Mouse (Mus musculus) cerebral cortex, adult 2 months (tissue): Measurements from ENCODE around the gene 2610002M06Rik.

Source experiments
- WGBS: fragments of 180-500 bp; shearing (Covaris S2); methylation state at CpG from one replicate; pipeline ENCODE4 v1.1.7; 2018; 5-methylcytosine and 5-hydroxymethylcytosine counted together

Gene 2610002M06Rik

DNA sequence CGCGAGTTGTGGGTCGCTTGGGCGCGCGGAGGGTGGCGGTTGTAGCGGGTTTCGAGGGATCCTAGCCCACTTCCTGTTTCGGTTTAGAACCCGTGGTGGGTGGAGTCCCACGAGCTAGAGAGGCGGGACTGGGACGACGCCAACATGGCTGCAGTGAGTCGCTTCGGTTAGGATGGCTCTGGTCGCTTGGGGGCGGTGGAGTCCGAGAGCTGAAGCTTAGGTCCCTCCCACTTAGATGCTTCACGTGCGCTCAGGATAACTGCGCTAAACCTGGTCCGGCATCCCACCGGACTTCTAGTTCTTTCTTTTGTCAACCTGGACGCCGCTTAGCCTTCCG is at the start of gene 2610002M06Rik:
TSS of gene 2610002M06Rik (minus strand) at position 117 of the 337 bp plus-strand sequence.
- WGBS: 6% methylated on average over 28 of the region's 28 CpGs

DNA sequence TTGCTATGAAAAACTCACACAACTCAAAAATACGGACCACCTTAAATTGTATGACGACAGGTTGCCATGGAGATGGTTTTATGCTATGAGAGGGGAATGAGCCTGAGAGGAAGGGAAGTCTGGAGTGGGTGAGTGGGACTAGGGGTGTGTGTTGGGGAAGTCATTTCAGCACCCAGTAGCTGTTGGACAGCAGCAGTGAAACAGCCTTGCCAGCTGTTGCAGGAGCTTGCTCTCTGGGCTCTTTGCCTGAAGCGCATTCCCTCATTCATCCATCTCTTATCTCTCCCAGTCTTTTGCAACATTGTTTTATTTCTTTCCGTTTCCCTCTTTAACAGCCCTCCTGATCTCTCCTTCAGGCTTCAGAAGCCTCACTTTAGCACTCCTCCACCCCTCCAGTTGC is 42.0 kb upstream of the 2610002M06Rik start:
- WGBS: 22% methylated on average over 4 of the region's 4 CpGs

DNA sequence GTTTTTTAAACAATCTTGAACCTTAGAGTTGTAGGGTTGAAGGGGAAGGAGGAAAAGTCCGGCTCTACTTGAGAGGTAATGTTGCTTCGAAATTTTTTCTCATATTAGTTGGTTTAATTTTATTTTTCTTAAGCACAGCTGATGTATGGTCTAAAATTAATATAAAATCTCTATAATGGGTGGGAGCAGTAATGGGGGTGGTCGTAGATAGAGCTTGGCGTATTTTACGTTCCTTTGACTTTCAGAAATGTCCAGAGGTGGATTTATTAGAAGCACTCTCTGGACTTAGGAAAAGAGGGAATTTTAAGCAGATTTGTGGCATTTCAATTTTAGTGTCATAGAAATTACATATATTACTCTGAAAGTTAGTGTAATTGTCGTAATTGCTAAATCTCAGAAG is 592 bp upstream of the 2610002M06Rik start:
- WGBS: 81% methylated on average over 6 of the region's 6 CpGs

DNA sequence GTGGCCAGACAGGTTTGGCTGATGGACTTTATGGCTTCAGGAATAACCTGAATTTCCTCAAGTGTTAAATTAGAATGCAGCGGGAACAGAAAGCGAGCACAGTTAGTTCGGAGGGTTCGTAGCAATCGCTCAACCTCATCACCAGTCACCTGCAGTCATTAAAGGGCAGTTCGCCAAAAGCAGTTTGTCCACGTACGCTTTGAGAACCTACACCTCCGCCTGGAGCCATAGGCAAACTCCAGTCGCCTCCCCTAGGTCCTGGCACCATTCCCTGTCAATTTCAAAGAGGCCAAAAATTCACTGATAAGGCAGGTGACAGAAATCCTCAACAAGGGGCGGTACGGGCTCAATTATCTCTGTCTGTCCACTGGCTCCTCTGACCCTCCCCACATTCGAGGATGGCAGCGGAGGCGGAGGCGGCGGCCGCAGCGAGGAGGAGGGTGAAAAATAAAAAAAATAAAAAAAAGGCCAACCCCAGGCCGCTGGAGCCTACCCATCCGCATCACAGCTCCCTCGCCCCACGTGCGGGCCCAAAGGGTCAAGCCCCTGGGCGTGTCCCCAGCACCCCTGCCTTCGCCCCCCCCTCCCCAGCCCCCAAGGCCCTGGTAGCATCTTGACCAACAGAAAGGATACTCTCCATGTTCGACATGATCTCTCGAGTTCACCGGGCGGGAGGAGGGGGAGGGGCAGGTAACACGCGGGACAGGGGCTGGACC is 474 bp downstream of the 2610002M06Rik start:
- WGBS: 3% methylated on average over 31 of the region's 32 CpGs

DNA sequence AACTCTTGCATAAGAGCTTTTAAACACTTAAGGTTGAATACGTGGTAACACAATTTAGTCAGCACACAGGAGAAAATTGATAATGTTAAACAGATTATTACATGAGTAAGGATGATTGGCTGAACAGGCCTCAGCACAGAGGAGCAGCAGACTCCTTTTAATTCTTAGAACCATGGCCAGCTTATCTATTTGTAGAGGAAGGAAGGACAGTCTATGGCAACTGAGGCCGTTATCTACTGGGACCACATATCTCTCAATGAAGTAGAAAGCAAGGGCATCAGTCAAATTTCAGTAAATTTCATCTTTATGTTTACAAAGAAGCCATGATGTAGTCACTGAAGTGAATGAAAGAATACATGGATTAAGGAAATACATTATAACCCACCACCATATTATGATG is 19.2 kb downstream of the 2610002M06Rik start:
- WGBS: 96% methylated on average over 2 of the region's 2 CpGs

DNA sequence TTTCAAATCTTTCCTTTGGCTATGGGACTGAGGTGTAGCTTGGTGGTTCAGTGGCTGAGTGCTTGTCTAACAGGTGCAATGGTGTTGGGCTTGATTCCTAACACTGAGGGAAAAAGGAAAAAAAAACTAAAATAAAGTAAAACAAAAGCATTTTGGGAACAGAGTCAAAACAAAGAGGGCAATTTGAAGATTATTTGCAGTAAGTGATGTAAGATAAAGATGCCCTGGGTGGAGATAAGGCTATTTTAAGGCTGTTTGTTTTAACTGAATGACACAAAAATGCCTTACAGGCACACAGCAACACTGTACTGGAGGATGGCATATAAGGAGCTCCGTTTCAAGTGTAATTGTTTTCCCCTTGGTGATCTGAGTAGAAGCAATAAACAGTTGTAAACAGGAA is 20.3 kb downstream of the 2610002M06Rik start:
- 47% methylated on average over 1 of the region's 1 CpGs for WGBS

- WGBS: 90% methylated on average over 1 of the region's 1 CpGs
These were observed 23.8 kb downstream of the 2610002M06Rik start, which contains the start of gene Tent5d for GRCm38 (mm10) chrX:107792290-107792689. Gene Tent5d (plus strand): TSS chrX:107792590.

- WGBS: 27% methylated on average over 8 of the region's 8 CpGs
These were observed 25.2 kb downstream of the 2610002M06Rik start for GRCm38 (mm10) chrX:107790750-107791493.

GRCm38 (mm10) chrX:107790136-107790535 is 26.0 kb downstream of the 2610002M06Rik start:
- WGBS: 77% methylated on average over 1 of the region's 1 CpGs

DNA sequence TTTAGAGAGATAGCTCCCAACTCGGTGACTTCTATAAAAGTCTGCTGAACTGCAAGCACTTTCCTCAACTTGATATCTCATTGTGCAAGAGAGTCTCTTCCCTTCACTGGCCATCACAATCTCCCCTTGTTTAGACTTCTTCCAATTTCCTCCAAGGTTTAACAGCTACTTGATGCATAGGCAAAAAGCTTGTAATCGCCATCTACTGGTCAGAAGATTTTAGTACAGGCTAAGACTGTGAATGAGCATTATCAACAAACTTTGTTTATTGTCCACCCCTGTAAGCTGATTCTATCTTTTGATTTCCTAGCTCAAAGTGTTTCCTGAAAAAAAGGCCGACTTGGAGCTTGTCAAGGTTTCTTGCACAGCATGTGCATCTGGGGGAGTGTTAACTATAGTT is 48.2 kb downstream of the 2610002M06Rik start:
- WGBS: 13% methylated on average over 3 of the region's 3 CpGs
